In genomic region chr11:105907381-105907780, GRCm38 (mm10) we compare ENCODE assay signal across 31 mouse cellular contexts. TPM values are rescaled to one million over a fixed set of nuclear protein-coding genes. Genes with fewer than 3 reads are reported as not detected.
DNase-seq lines count a peak whose midpoint lies in the region; ATAC-seq and TF ChIP-seq lines count a peak whose summit lies in the region.
"Had no signal": no experiment of that assay in that cellular context is flagged by ENCODE, and none has a peak within 500 bp of the region (broad histone marks: within the 10 kb centered on the region; RNA-seq: fewer than 3 reads in every experiment).

No protein-coding gene starts in this region.

- no peak for TF ChIP-seq RAD21 in CH12.LX (IDR thresholded peaks at IDR 0.05; ENCODE audit: low read depth, low read length)

- H3K79me2 ChIP-seq in CH12.LX (replicated peaks; ENCODE audit: control insufficient read depth, extremely low read depth, insufficient read depth, poor library complexity, severe bottlenecking), result no peaks in the 10 kb centered on the region

- no peak for TF ChIP-seq EP300 in CH12.LX (IDR thresholded peaks at IDR 0.05; ENCODE audit: low read length)

- H3K27ac ChIP-seq in heart, embryonic 12.5 days (ENCODE audit: poor library complexity, severe bottlenecking), result no peak overlapping the region
- no peak overlapping the region for H3K27ac ChIP-seq in CH12.LX (ENCODE audit: insufficient read depth, low read depth)
- no peak overlapping the region for H3K27ac ChIP-seq in midbrain, embryonic 11.5 days (ENCODE audit: low read depth, low read length)
- H3K27ac ChIP-seq: embryonic facial prominence, embryonic 13.5 days; hindbrain, embryonic 13.5 days; limb, embryonic 10.5 days; limb, embryonic 15.5 days; liver, embryonic 15.5 days; lung, embryonic 15.5 days; midbrain, embryonic 10.5 days; stomach, embryonic 15.5 days had no signal

- H3K4me3 ChIP-seq in heart, embryonic 12.5 days, result no peak overlapping the region
- H3K4me3 ChIP-seq in CH12.LX (replicated peaks in 1 of 3; ENCODE audit: low read depth in 2 of 3, low read length in 2 of 3, poor library complexity in 1 of 3), result no peak overlapping the region
- H3K4me3 ChIP-seq in midbrain, embryonic 11.5 days (ENCODE audit: low read depth, low read length), result no peak overlapping the region
- no peak overlapping the region for H3K4me3 ChIP-seq in lung, adult 2 months (replicated peaks; ENCODE audit: extremely low read depth, low read depth, low read length)
- H3K4me3 ChIP-seq: embryonic facial prominence, embryonic 13.5 days; hindbrain, embryonic 13.5 days; limb, embryonic 10.5 days; limb, embryonic 15.5 days; liver, embryonic 15.5 days; lung, embryonic 15.5 days; midbrain, embryonic 10.5 days; stomach, embryonic 15.5 days had no signal

- DNase-seq in heart, adult 11 months, result peak; percentile 84
- DNase-seq in 3134 (ENCODE audit: extremely low read depth, insufficient read length, low spot score), result peak; percentile 55
- peak; percentile 7 for DNase-seq in CH12.LX (ENCODE audit: extremely low read depth)
- peak; percentile 79 for DNase-seq in gonadal fat pad, adult 2 months (ENCODE audit: low read depth)
- DNase-seq in midbrain, embryonic 11.5 days (ENCODE audit: low spot score, missing footprints), result no peak
- DNase-seq in lung, adult 2 months, result no peak
- DNase-seq in gastrocnemius, postnatal 10 days, result no peak
- DNase-seq: adrenal gland, adult 2 months; cerebellum, adult 11-12 months; cerebellum, adult 9-11 months; heart, postnatal 4 days; kidney, adult 9 months; kidney, postnatal 10 days; layer of hippocampus, adult 9-11 months; lung, postnatal 4 days; right cerebral cortex, postnatal 25 days; thymus, postnatal 14 days had no signal

- H3K4me1 ChIP-seq in heart, embryonic 12.5 days (replicated peaks), result peaks cover 7% of the 10 kb centered on the region; the same call in 1 of the 2 replicates
- peaks cover 0 to 6% of the 10 kb centered on the region in 2 experiments; a peak in 2 of 4 replicates for H3K4me1 ChIP-seq in CH12.LX (ENCODE audit: control insufficient read depth in 1 of 2, insufficient read depth in 2 of 2)
- H3K4me1 ChIP-seq in midbrain, embryonic 11.5 days (ENCODE audit: control insufficient read depth, insufficient read depth, low read length), result no peaks in the 10 kb centered on the region
- H3K4me1 ChIP-seq in lung, adult 2 months (ENCODE audit: control insufficient read depth, insufficient read depth, low read length), result peaks cover 7% of the 10 kb centered on the region; the same call in 1 of the 2 replicates
- H3K4me1 ChIP-seq: embryonic facial prominence, embryonic 13.5 days; hindbrain, embryonic 13.5 days; limb, embryonic 10.5 days; limb, embryonic 15.5 days; liver, embryonic 15.5 days; midbrain, embryonic 10.5 days; stomach, embryonic 15.5 days had no signal

- dilution Hi-C loops in CH12.LX (cut with MboI; ENCODE audit: extremely low pct_ligation_motif_present, extremely low pct_unique_long_range_greater_than_20kb, low sequenced_read_pairs), result no loop called here

- no peak for ATAC-seq in heart, embryonic 12.5 days (ENCODE audit: insufficient number of reproducible peaks, low FRiP score)
- no peak for ATAC-seq in midbrain, embryonic 11.5 days (ENCODE audit: low FRiP score)
- ATAC-seq: forebrain, embryonic 16.5 days; intestine, embryonic 16.5 days; midbrain, embryonic 16.5 days had no signal

- no peak for TF ChIP-seq CTCF in CH12.LX (conservative IDR thresholded peaks at IDR 0.05 in 1 of 2, IDR thresholded peaks at IDR 0.05 in 1 of 2; ENCODE audit: low read depth in 2 of 2, low read length in 2 of 2)
- no peak for TF ChIP-seq CTCF in lung, adult 2 months (IDR thresholded peaks at IDR 0.05; ENCODE audit: insufficient read depth, low read length)

- no peak overlapping the region for H3K9ac ChIP-seq in heart, embryonic 12.5 days
- no peak overlapping the region for H3K9ac ChIP-seq in CH12.LX (ENCODE audit: insufficient read depth, low read depth)
- H3K9ac ChIP-seq in midbrain, embryonic 11.5 days (ENCODE audit: low read length), result no peak overlapping the region
- H3K9ac ChIP-seq: embryonic facial prominence, embryonic 13.5 days; hindbrain, embryonic 13.5 days; limb, embryonic 15.5 days; liver, embryonic 15.5 days; lung, embryonic 15.5 days; stomach, embryonic 15.5 days had no signal

- peaks cover 49% of the 10 kb centered on the region for H3K36me3 ChIP-seq in heart, embryonic 12.5 days
- peaks cover 0 to 23% of the 10 kb centered on the region in 2 experiments for H3K36me3 ChIP-seq in CH12.LX (replicated peaks in 1 of 2; ENCODE audit: control insufficient read depth in 1 of 2, insufficient read depth in 1 of 2, low read length in 1 of 2)
- no peaks in the 10 kb centered on the region for H3K36me3 ChIP-seq in midbrain, embryonic 11.5 days (ENCODE audit: control insufficient read depth, insufficient read depth, low read length)
- H3K36me3 ChIP-seq: G1E; liver, embryonic 15.5 days; midbrain, embryonic 10.5 days; stomach, embryonic 15.5 days had no signal

- no peak for TF ChIP-seq POLR2A in CH12.LX (IDR thresholded peaks at IDR 0.05; ENCODE audit: low read depth, low read length)
- TF ChIP-seq POLR2A in lung, adult 2 months (IDR thresholded peaks at IDR 0.05; ENCODE audit: borderline replicate concordance, extremely low read depth, low read depth, low read length), result no peak

- H3K9me3 ChIP-seq in heart, embryonic 12.5 days (replicated peaks), result no peaks in the 10 kb centered on the region
- no peaks in the 10 kb centered on the region for H3K9me3 ChIP-seq in CH12.LX (replicated peaks; ENCODE audit: low read length)
- no peaks in the 10 kb centered on the region for H3K9me3 ChIP-seq in midbrain, embryonic 11.5 days (ENCODE audit: control insufficient read depth, low read length)
- H3K9me3 ChIP-seq: embryonic facial prominence, embryonic 13.5 days; G1E; hindbrain, embryonic 13.5 days; limb, embryonic 10.5 days; limb, embryonic 15.5 days; liver, embryonic 15.5 days; lung, embryonic 15.5 days; midbrain, embryonic 10.5 days; stomach, embryonic 15.5 days had no signal

- 89% methylated on average over 1 of the region's 1 CpGs for WGBS in heart, embryonic 12.5 days
- WGBS in midbrain, embryonic 11.5 days, result 92% methylated on average over 1 of the region's 1 CpGs
- WGBS in lung, adult 2 months, result 88% methylated on average over 1 of the region's 1 CpGs

- in situ Hi-C loops in CH12.LX (cut with MboI; ENCODE audit: low pct_ligation_motif_present, low pct_unique_long_range_greater_than_20kb, low sequenced_read_pairs), result no loop called here

- H3K27me3 ChIP-seq in heart, embryonic 12.5 days (replicated peaks), result no peaks in the 10 kb centered on the region
- H3K27me3 ChIP-seq in CH12.LX (replicated peaks), result no peaks in the 10 kb centered on the region
- H3K27me3 ChIP-seq in midbrain, embryonic 11.5 days (ENCODE audit: control insufficient read depth, insufficient read depth, low read length), result no peaks in the 10 kb centered on the region
- H3K27me3 ChIP-seq: embryonic facial prominence, embryonic 13.5 days; hindbrain, embryonic 13.5 days; limb, embryonic 15.5 days; liver, embryonic 15.5 days; lung, embryonic 15.5 days; stomach, embryonic 15.5 days had no signal

- no peak overlapping the region for H3K4me2 ChIP-seq in heart, embryonic 12.5 days
- no peak overlapping the region for H3K4me2 ChIP-seq in CH12.LX (ENCODE audit: insufficient read depth, low read depth, poor library complexity, severe bottlenecking)
- no peak overlapping the region for H3K4me2 ChIP-seq in midbrain, embryonic 11.5 days
- H3K4me2 ChIP-seq: embryonic facial prominence, embryonic 13.5 days; hindbrain, embryonic 13.5 days; limb, embryonic 15.5 days; liver, embryonic 15.5 days; lung, embryonic 15.5 days; stomach, embryonic 15.5 days had no signal

TF ChIP-seq in CH12.LX, 34 proteins besides CTCF, POLR2A, EP300 and RAD21:
- no peak for TF ChIP-seq MAFK (IDR thresholded peaks at IDR 0.05; ENCODE audit: insufficient replicate concordance, low read length)
- no peak for TF ChIP-seq SIN3A (IDR thresholded peaks at IDR 0.05; ENCODE audit: low read length)

RNA-seq across cellular contexts. Expression of gene Cyb561, which starts 45.8 kb away (rescaled TPM):
- 4.1 and 5.5 TPM in 2 replicates for polyA plus RNA-seq in heart, embryonic 12.5 days (2016; fragmentation: Nextera tagmentation; extraction: Ambion mirVana)
- total RNA-seq in CH12.LX (2012; rRNA removed), result 2.6 and 3.9 TPM in 2 replicates
- total RNA-seq in CH12.LX (2014; rRNA removed), result 0.16 and 0.20 TPM in 2 replicates
- polyA plus RNA-seq in CH12.LX (2012; ENCODE audit: insufficient read length, low read depth), result 0.18 and 0.51 TPM in 2 replicates
- polyA plus RNA-seq in gonadal fat pad, adult 2 months (2012; rRNA removed), result 579 and 676 TPM in 2 replicates
- 10.1 and 11.6 TPM in 2 replicates for polyA plus RNA-seq in midbrain, embryonic 11.5 days (2014; fragmentation: Nextera tagmentation; extraction: Ambion mirVana)
- polyA plus RNA-seq in lung, adult 2 months (2012; rRNA removed), result 102 and 105 TPM in 2 replicates
- 1 to 10 TPM; 5.8 to 6.6 TPM for total RNA-seq in gastrocnemius, postnatal 10 days (2021)
- total RNA-seq: neutrophil, adult 5-6 weeks had no signal
- polyA plus RNA-seq: G1E had no signal

Comparison
In these comparisons a context has a peak if more than half of its experiments do, and no peak if none do; other contexts are left out.
1. DNase-seq: peak in heart, adult 11 months (single experiment), 3134 (single experiment), CH12.LX (single experiment) and gonadal fat pad, adult 2 months (single experiment); none in midbrain, embryonic 11.5 days (single experiment), lung, adult 2 months (single experiment) and gastrocnemius, postnatal 10 days (single experiment).